Mouse (Mus musculus): Measurements from ENCODE around the gene Slc16a5.
"Not testable (repeated sequence)": the region's sequence is repeated elsewhere in the genome, so short reads cannot be mapped to it uniquely, and the experiment has no call there.

Slc16a5 gene

DNA sequence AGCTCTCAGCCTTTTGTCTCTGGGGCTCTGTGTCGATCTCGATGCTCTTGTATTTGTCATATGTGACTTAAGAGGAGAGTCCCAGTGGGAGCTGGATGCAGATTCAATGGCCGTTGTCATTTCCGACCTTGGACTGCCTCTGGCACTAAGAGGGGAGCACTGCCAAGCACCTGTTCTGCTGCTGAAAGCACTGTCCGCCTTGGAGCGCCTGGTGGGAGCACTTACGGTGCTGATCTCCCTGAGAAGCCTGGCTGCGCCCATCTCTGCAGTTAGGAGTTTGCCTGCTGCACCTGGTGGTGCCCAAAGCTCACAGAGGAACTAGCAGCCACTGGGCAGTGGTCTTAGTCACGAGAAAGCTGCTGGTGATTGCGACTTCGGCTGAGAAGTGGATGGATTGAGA, 21.0 kb downstream of the Slc16a5 start:
- DNase-seq: no peak

DNA sequence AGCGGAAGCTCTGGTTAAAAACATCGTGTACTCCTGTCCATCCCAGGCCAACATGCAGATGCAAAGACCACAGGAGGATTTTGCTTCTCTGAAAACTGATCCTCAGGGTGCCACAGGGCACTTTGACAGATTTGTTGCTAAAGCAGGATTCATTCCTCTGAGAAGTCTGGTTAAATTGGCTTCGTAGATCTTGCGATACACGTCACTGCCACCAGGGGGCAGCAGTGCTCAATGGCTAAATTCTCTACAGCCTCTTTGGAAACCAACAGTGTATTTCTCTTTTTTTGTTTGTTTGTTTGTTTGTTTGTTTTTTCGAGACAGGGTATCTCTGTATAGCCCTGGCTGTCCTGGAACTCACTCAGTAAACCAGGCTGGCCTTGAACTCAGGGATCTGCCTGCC, 21.5 kb downstream of the Slc16a5 start:
- peak; percentile 77 for DNase-seq

DNA sequence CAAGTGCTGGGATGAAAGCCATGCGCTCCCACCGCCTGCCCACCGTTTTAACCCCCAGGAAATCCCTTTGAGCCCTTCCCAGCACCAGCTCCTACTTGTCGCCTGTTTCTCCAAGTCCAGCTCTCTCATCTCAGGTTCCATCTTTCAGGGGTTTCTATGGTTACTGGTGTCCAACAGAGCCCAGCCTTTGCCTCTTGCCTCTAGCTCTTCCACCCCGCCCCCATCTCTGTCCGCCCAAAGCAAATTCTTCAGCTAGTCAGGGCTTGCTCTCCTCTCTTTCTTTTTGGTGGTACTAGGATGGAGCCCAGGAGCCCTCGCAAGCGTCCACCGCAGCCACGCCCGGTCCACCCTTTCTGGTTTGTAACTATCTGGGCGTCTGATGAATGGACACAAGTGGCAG, 22.9 kb downstream of the Slc16a5 start:
- no peak for DNase-seq

DNA sequence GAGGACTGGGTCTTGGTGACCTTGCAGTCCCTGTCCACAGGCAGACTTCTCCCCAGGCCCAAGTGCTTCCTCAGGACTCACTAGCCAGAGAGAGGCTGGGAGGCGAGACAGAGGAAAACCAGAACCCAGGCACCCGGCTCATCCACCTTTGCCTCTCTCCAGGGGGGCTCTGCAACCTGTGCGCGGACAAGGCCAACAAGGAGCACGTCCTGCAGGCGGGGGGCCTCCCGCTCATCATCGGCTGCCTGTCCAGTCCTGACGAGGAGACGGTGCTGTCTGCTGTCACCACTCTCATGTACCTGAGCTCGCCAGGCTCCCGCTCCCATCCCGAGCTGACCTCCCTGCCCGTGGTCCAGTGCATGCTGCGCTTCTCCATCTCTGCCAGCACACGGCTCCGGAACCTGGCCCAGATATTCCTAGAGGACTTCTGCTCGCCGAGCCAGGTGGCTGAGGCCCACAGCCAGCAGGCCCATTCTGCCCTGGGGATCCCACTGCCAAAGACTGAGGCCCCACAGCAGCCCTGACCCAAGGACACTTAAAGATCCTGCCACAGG, 26.4 kb downstream of the Slc16a5 start:
- no peak for DNase-seq

DNA sequence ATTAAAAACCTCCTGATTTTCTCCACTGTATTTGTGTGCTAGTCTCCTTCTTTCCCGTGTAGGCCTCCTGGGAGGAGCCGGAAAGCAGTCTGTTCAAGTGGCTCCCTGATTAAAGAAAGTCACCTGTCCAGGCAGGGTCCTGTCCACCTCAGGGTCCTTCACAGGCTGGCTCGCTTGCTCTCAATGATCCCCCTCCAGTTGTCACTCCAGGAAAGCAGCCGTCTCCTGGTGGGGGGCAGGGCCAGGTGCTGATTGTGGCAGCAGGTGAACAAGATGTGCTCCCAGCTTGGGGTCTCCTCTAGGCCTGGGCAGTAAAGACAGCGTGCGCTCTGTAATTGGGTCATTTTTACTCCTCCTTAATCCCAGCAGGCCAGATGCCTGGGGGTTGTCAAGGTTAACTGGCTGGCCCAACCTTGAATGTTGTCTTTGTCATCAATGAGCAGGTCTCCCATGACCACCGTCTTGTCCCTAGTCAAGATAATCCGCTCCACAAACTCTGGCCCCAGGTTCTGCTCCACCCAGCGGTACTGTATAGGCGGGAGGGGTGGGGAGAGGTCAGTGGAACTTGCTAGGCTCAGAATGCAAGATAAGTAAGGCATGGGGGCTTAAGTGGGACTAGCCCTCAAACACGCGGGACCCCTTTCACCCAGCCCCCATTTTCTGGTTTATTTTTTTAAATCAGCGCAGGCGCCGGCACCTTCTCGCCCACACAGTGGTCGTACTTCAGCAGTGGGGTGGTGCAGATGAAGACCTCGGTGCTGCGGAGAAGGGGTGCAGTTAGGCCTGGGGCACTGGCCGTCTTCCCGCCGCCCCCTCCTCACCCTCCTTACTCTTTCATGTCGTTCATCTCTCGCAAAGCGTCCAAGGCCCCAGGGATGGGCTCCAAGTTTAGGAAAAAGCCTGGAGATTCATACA, 28.4 kb downstream of the Slc16a5 start:
- DNase-seq: no peak

DNA sequence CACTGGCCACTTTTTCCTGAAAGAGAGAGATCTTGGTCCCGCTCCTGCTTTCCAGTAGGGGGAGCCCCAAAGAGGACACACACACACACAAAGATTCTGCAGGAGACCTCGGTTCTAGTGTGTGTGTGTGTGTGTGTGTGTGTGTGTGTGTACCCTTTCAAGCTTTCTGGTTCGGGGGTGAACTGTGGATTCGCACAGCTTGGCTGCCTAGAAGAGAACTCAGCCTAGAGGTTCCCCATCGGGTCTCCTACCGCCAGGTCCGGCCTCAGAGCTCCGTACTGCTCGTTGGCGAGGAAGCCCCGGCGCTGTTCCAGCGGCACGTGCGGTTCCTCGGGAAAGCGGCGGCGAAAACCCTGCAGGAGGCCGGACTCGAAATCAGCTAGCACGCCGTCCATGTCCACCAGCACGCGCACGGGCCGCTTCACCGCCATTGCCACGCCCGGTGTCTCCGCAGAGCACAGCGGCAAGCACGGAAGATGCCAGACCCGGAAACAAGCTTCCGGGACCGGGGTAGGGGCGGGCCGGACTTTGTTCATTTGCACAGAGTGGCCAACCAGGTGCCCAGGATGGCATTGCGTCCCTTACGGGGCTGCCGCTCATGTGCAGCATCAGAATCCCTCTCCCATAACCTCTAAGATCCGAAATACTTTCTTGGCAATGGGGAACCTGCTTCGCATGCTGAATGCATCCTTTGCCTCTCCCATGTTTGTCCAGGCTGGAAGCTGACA, 29.2 kb downstream of the Slc16a5 start, which contains the start of gene Nt5c:
Gene Nt5c (minus strand): TSS at position 507 of the 728 bp plus-strand sequence.
- DNase-seq: peak; percentile 83

DNA sequence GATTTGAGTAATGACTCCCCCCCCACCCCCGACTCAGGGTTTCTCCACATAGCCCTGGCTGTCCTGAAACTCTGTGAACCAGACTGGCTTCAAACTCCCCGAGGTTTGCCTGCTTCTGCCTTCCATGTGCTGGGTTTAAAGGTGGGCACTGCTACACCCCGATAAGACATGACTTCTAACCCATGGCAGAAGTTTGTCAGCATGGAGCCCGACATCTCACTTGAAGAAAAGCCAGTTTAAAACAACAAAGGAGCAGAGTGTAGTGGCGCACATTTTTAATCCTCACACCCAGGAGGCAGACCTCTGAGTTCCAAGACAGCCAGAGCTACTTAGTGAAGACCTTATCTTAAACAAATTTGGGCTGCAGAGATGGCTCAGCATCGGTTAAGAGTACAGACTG, 30.1 kb downstream of the Slc16a5 start:
- no peak for DNase-seq

DNA sequence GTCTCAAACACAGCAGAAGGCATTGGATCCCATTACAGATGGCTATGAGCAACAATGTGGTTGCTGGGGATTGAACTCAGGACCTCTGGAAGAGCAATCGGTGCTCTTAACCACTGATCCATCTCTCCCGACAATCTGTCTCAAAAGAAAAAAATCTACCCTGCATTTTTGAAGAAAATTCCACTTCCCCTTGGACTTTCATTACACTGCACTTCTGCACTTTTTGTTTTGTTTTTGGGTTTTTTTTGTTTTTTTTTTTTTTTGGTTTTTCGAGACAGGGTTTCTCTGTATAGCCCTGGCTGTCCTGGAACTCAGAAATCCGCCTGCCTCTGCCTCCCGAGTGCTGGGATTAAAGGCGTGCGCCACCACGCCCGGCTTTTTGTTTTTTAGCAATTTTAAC, 34.3 kb downstream of the Slc16a5 start:
- DNase-seq: not testable (repeated sequence)

DNA sequence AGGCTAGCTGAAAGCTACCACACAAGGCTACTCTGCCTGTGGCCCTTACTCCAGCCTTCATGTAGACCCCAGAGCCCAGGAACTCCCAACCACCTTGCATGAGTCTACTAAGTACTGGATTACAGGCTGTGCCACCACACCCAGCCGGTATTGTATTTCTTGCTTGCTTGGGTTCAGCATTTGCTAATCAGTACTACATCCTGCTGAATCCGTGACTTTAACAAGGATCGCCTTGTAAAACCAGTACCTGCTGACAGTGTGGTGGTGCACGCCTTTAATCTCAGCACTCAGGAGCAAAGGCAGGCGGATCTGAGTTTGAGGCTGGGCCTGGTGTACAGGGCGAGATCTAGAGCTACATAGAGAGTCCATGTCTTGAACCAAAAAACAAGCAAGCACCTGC, 40.4 kb downstream of the Slc16a5 start:
- no peak for DNase-seq

DNA sequence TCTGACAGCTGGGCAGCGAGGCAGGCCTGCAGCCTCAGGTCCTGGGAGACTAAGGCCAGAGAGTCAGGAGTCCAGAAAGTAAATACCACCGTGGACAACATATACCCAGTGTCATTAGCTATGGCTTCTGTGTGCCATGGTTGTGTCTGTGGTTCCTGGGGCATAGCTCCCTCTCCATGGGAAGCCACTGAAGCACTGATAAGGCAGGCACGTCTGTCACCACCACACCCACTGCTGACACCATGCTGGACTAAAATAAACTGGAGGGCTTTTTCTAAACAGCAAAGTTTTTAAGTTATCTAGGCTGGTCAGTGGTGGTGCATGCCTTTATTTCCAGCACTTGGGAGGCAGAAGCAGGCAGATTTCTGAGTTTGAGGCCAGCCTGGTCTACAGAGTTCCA, 44.3 kb downstream of the Slc16a5 start:
- no peak for DNase-seq

DNA sequence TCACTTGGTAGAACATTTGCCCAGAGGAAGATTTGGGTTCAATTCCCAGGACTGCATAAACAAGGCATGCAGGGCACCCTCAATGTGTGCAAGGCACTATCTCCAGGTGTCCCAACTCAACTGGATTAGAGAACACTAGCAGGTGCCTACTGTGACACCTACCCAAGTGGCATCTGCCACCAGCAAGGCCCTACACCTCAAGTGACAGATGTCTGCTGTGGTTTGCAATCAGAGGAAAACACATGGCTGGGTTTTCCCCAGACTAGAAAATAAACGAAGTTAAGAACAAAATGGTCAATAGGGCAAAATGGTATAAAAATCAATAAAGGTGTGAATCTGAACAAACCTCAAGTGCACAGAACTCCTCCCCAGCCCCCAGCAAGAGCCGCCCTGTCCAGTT, 45.8 kb downstream of the Slc16a5 start:
- no peak for DNase-seq

DNA sequence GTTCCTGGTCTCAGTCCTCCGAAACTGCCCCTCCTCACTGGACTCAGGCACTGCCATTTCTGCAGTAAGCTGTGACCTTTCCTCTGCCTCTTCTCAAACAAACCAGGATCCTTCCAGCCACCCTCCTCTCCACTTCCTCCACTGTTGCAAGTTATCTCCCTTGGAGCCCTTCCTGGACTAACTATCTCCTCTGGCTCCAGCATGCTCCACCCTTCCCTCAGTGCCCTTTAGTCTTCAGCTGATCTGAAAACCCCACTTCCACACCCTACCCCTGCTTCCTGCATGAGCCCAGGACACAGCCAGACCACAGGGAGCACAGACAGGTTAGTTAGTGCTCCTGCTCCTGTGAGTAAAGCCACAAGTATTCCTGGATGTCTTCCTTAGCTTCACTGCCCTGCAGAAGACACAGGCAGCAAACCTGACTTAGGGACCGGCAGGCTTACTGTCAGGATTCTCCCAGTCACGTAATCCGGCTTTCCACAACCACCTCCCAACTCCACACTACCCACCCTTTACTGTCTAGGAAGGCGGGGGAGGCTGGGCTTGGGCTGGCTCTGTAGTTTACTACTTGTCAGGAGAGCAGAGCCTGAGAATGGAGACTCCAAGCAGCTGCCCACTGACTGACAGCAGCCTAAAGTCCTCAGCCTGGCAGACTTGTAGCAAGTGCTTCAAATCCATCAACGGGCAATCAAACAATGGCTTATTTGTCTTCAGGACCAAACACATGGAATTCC, 47.7 kb downstream of the Slc16a5 start:
- DNase-seq: no peak

DNA sequence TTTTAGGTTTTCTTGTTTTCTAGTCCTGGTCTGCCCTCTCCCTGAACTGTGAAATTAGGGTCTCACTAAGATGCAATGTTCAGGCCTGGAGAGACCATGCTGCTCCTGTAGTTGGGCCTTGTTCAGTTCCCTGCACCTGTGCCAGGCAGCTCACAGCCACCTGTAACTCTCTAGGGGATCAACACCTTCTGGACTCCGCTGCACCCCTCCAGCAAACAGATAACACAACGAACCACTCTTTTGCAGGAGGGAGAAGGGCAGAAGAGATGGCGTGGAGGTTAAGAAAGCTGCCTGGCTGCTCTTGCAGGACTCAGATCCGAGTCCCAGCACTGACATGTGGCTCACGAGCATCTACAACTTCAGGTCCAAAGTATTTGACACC, 48.2 kb downstream of the Slc16a5 start:
- no peak for DNase-seq

DNA sequence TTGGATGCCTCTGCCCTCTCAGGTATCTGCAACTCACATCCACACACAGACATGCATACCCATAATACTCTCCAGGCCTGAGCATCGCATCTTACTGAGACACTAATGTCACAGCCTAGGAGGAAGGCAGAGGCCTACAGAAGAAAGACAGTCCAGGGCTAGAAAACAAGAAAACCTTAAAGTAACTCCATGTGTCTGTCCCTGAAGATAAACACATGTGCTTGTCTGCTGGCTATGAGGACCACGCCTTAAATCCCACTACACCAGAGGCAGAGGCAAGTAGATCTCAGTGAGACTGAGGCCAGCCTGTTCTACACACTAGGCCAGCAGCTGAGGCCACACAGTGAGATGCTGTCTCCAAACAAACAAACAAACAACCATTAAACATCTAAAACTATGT, 48.8 kb downstream of the Slc16a5 start:
- DNase-seq: no peak

DNA sequence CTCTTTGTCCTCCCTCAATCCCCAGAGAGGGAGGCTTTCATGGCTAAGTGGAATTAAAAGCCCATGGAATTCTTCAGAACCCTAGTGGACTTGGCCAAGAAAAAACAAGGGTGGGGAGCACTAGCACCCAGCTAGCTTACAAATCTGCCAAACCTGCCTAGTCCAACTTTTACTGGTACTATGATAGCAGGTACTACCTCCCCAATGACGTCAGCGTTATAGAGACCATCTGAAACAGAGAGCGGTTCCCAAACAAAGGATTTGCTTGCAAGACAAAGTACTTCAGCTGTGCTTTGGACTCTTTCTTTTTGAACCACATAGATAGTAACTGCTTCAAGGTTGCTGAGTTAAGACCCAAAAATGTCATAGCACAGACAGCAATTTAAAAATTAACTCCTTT, 49.7 kb downstream of the Slc16a5 start:
- DNase-seq: no peak

DNA sequence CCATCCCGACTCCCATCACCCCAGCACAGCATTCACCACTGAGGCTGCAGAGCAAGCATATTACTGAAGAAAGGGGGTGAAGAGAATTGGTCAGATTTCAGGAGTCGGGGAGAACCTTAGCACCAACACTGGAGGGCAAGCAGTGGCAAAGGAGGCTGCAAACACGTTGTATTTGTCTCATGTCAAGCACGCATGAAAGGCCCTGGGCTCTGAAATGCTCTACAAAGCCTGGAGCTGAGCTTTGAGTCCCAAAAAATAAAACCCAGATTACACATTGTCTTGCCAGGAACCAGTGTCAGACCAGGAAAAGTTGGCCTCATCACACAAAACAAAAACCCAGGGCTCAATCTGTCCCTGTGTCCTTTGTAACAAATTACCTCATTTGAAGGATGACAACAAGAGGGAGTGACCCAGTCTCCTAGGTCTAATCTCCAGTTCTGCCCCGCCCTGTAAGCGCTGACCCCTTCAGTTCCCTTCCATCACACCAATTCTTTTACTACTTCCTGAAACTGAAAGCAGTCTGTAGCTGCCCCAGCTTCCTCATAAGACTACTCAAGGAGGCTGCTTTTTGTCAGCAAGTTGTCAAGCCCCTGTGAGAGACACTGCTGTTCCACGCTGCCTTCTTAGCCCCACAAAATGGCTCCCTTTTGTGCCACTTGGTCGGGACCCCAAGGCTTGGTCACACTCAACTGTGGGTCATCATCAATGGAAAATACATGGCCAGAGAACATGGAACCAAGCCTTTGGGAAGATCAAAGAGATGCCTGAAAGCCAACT, 50.3 kb downstream of the Slc16a5 start:
- DNase-seq: no peak

DNA sequence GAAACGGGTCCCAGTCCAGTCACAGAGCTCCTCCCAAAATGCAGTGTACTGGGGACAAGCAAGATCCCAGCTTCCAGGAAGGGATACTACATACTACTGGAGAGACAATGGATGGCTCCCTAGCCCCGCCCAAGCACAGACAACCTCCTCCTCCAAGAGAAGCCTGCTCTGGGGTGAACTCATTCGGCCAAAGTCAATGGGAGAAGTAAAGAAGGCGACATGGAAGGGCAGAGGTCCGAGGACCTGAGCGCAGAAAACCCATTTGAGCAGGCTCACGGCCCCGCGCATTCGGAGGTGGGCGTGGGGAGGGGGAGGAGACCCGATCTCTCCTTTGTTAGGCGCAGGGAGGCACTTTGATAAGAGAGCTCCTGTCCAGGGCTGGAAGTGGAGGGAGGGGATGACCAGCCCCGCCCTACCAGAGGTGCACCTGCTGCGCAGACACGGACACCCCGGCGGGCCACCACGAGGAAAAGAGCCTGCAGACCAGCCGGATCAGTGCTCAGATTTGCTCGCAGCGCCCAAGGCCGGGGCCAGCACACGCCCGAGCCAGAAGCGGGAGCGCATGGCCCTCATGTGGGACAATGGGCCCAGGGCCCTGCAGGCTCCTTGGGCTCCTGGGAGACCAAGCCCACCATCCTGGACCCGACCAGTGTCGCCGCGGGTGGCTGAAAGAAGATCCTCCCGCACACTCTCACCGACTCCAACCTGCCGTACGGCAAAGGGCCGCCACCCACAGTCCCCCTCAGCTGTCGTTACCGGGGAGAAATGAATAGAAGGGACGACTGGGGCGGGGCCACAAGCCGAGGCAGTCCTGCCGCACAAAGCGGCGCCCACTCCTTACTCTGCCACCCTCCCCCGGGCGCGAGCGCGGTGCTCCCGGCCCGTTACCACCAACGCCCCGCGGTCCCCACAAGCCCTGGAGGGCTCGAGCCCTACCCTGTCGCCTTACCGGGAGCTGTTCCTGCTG, 51.3 kb downstream of the Slc16a5 start:
- DNase-seq: peak; percentile 26

DNA sequence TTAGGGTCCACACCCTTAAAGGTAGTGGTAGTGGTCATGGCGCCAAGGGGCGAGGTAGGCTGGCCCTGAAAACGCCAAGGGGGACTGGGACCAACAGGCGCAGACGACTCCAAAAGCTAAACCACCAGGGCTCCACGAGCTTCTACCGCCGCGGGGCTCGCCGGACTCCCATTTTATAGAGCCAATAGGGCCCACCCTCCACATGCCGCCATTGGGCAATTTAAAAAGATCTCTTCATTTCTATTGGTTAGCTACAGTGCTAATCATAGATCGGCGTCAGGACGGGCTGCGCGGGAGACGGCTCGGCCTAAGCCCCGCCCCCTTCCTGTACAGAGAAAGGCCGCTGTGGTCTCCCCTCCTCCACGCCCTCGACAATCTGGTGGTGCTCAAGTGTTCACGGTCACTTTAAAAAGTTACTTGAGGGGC, 52.0 kb downstream of the Slc16a5 start, which contains the start of gene Jpt1:
Gene Jpt1 (minus strand): TSS at position 150 of the 426 bp plus-strand sequence.
- DNase-seq: peak; percentile 99

DNA sequence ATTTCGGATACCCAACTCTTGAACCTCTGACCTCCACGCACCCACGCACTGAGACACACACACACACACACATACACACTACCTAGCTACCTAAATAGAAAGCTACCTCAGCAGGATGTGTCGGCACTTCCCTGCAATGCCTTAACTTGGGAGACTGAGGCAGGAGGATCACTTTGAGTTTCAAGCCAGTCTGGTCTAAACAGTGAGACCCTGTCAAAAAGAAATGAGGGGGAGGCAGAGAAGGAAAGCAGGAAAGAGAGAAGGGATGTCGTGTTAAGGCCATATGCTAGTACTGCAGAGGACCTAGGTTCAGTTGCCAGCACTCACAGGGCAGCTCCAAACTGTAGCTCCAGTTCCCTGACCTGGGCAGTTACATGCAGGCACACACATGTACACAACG, 52.7 kb downstream of the Slc16a5 start:
- no peak for DNase-seq

DNA sequence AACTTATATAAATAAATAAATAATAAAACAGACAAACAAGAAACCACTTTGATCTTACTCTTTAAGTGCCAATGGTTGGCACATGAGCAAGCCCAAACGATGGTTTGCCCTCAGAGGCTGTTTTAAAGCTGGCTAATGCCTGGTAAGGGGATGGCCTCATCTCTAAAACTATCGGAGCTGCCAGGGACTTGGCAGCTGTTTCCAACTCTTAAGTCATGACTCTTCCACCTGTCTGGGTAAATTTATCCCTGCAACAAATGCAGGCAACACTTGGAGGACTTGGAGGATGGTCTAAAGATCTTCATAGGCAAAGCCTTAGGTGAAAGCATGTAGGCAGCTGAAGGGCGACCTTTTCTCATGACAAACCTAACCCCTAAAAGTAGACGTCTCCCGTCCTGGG, 54.7 kb downstream of the Slc16a5 start:
- DNase-seq: no peak

DNA sequence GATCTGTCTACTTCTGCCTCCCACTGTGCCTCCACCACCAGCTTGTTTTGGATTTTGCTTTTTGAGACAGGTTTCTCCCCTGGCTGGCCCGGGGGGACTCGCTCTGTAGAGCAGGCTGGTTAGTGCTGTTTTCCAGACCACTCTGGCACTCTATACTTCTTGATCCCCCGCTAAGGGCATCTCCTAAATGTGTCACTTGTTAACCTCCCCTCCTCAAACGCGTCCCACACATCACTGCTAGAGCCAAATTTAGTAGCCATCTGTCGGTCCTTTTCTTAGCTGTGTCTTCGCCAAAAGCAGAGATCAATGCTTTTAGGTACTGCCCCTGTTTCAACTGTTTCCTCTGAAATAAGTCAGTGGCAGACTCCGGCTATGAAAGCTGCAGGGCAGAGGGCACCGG, 56.4 kb downstream of the Slc16a5 start:
- no peak for DNase-seq

Data from kidney, adult 9 months (tissue).